Mouse (Mus musculus) myocyte (in vitro differentiated cells): ENCODE results near the gene Pard3b.

Experiments
- MAX ChIP-seq: IDR thresholded peaks from one replicate; pipeline ENCODE4 v1.6.1; 2011; ENCODE audit warnings: low read depth, mild to moderate bottlenecking, control low read depth
- MYOD1 ChIP-seq, 3 experiments: IDR thresholded peaks; one replicate each; pipeline ENCODE4 v1.6.1; 2011; ENCODE audit warnings: control low read depth in 2 of 3, low read depth in 2 of 3, mild to moderate bottlenecking in 2 of 3, moderate library complexity in 1 of 3; ENCODE audit not compliant: insufficient read length in 2 of 3, control insufficient read depth in 1 of 3
- MYOG ChIP-seq, 3 experiments: IDR thresholded peaks; one replicate each; pipeline ENCODE4 v1.6.1; 2011; ENCODE audit warnings: control low read depth in 2 of 3, low read depth in 2 of 3, mild to moderate bottlenecking in 2 of 3; ENCODE audit not compliant: insufficient read length in 2 of 3, control insufficient read depth in 1 of 3, insufficient read depth in 1 of 3
- POLR2A ChIP-seq: IDR thresholded peaks from one replicate; pipeline ENCODE4 v1.6.1; 2011; ENCODE audit warnings: low read depth, mild to moderate bottlenecking, control low read depth, moderate library complexity; ENCODE audit not compliant: insufficient read length
- POLR2AphosphoS2 ChIP-seq: IDR thresholded peaks from one replicate; pipeline ENCODE4 v1.6.1; 2011; ENCODE audit warnings: low read depth, control low read depth; ENCODE audit not compliant: insufficient read length
- SRF ChIP-seq: IDR thresholded peaks from one replicate; pipeline ENCODE4 v1.6.1; 2011; ENCODE audit warnings: low read depth; ENCODE audit not compliant: control insufficient read depth, insufficient read length

- no peak for TF ChIP-seq MYOD1 (IDR thresholded peaks at IDR 0.05; ENCODE audit: control insufficient read depth in 1 of 3, insufficient read length in 2 of 3, low read depth in 2 of 3)
- no peak for TF ChIP-seq POLR2A
- TF ChIP-seq MYOG (IDR thresholded peaks at IDR 0.05; ENCODE audit: control insufficient read depth in 1 of 3, insufficient read depth in 1 of 3, insufficient read length in 2 of 3, low read depth in 2 of 3) = no peak
- TF ChIP-seq POLR2AphosphoS2 = no peak
- TF ChIP-seq MAX = no peak
- no peak for TF ChIP-seq SRF
These were observed 1010.0 kb downstream of the Pard3b start for GRCm38 (mm10) chr1:62648591-62648990.
